Mouse (Mus musculus) limb, embryonic 15.5 days (tissue): Measurements from ENCODE around the gene Pctp. TPM values are rescaled to one million over a fixed set of nuclear protein-coding genes. Genes with fewer than 3 reads are reported as not detected.

ENCODE experiments used
- ATAC-seq: fragments of 200-750 bp; cut with Nextera tagmentation; 2 replicates; pipeline ENCODE4 v1.8.0; 2017; ENCODE audit warnings: low read depth, moderate TSS enrichment; ENCODE audit not compliant: insufficient number of reproducible peaks, low FRiP score, low TSS enrichment
- H3K27ac ChIP-seq: fragments of 300-500 bp; sonication (generic); 2 replicates; pipeline ENCODE4 v1.5.1; 2015; ENCODE audit warnings: moderate library complexity, mild to moderate bottlenecking, inconsistent platforms
- H3K27me3 ChIP-seq: fragments of 300-500 bp; sonication (generic); 2 replicates; pipeline ENCODE4 v1.6.1; 2015; ENCODE audit warnings: inconsistent platforms
- H3K36me3 ChIP-seq: fragments of 300-500 bp; sonication (generic); 2 replicates; pipeline ENCODE4 v1.6.1; 2015; ENCODE audit warnings: inconsistent platforms
- H3K4me1 ChIP-seq: fragments of 300-500 bp; sonication (generic); 2 replicates; pipeline ENCODE4 v1.6.1; 2015; ENCODE audit warnings: inconsistent platforms
- H3K4me2 ChIP-seq: fragments of 300-500 bp; sonication (generic); 2 replicates; pipeline ENCODE4 v1.6.1; 2015; ENCODE audit warnings: mild to moderate bottlenecking, inconsistent platforms
- H3K4me3 ChIP-seq: fragments of 300-500 bp; sonication (generic); 2 replicates; pipeline ENCODE4 v1.5.1; 2015; ENCODE audit warnings: mild to moderate bottlenecking, inconsistent platforms
- H3K9ac ChIP-seq: fragments of 300-500 bp; sonication (generic); 2 replicates; pipeline ENCODE4 v1.6.1; 2015; ENCODE audit warnings: inconsistent platforms
- H3K9me3 ChIP-seq: fragments of 300-500 bp; sonication (generic); 2 replicates; pipeline ENCODE4 v1.6.1; 2016; ENCODE audit warnings: inconsistent platforms
- WGBS: fragments of 180-500 bp; shearing (Covaris S2); methylation state at CpG from one replicate; pipeline ENCODE4 v1.1.7; 2015; 5-methylcytosine and 5-hydroxymethylcytosine counted together
- polyA plus RNA-seq: library from polyadenylated mRNA; unstranded; fragments of >200 nt; fragmentation: Nextera tagmentation; extraction: Ambion mirVana; gene quantifications from 2 replicates; pipeline ENCODE4 v1.2.1, GENCODE M21; 2015

Gene Pctp
- polyA plus RNA-seq, 1 experiment from 2014 or later: 4.7 TPM

GRCm38 (mm10) chr11:90030557-90030956, 27.9 kb upstream of the Pctp start:
- peaks cover 3% of the 10 kb centered on the region; the same call in 1 of the 2 replicates for H3K27me3 ChIP-seq
- peak overlapping the region; percentile 43; the same call in 1 of the 2 replicates for H3K27ac ChIP-seq
- 0% methylated on average over 15 of the region's 15 CpGs for WGBS
- H3K4me2 ChIP-seq: peak overlapping the region; percentile 54
- H3K36me3 ChIP-seq: no peaks in the 10 kb centered on the region
- peak overlapping the region; percentile 44 for H3K4me3 ChIP-seq
- ATAC-seq: no peak
- H3K4me1 ChIP-seq: peaks cover 38% of the 10 kb centered on the region
- H3K9me3 ChIP-seq: no peaks in the 10 kb centered on the region
- H3K9ac ChIP-seq: no peak overlapping the region

GRCm38 (mm10) chr11:90029841-90030398, 27.2 kb upstream of the Pctp start, which contains the start of gene Tmem100:
Gene Tmem100, plus strand, starts transcription at chr11:90030348.
- H3K9me3 ChIP-seq: no peaks in the 10 kb centered on the region

GRCm38 (mm10) chr11:90029354-90029753, 26.7 kb upstream of the Pctp start:
- Histone ChIP-seq H3K4me2 (peak overlapping the region; percentile 54), H3K27ac (peak overlapping the region; percentile 72), H3K9me3 (no peaks in the 10 kb centered on the region), H3K27me3 (peaks cover 3% of the 10 kb centered on the region; the same call in 1 of the 2 replicates), H3K36me3 (no peaks in the 10 kb centered on the region), H3K4me1 (peaks cover 38% of the 10 kb centered on the region), H3K9ac (no peak overlapping the region), H3K4me3 (peak overlapping the region; percentile 44)
- ATAC-seq: no peak
- WGBS: 14% methylated on average over 10 of the region's 10 CpGs

More at GRCm38 (mm10) chr11:90029841-90030398, 27.2 kb upstream of the Pctp start, which contains the start of gene Tmem100:
- ATAC-seq: no peak
- Histone ChIP-seq H3K9ac (0 out of 2 replicates have a peak within 1 kb of the TSS, but pooled peaks have one; percentile 10), H3K4me1 (peaks cover 38% of the 10 kb centered on the region), H3K27ac (peak within 1 kb of the TSS; percentile 72), H3K4me3 (peak within 1 kb of the TSS; percentile 44), H3K4me2 (peak within 1 kb of the TSS; percentile 54), H3K36me3 (no peaks in the 10 kb centered on the region), H3K27me3 (peaks cover 3% of the 10 kb centered on the region; the same call in 1 of the 2 replicates)
- WGBS: 40% methylated on average over 13 of the region's 13 CpGs

GRCm38 (mm10) chr11:90028746-90029145, 26.1 kb upstream of the Pctp start:
- Histone ChIP-seq H3K27ac (peak overlapping the region; percentile 33; the same call in 1 of the 2 replicates), H3K36me3 (no peaks in the 10 kb centered on the region), H3K4me2 (no peak overlapping the region), H3K27me3 (peaks cover 3% of the 10 kb centered on the region; the same call in 1 of the 2 replicates), H3K9ac (no peak overlapping the region), H3K4me1 (peaks cover 38% of the 10 kb centered on the region), H3K4me3 (no peak overlapping the region), H3K9me3 (no peaks in the 10 kb centered on the region)
- 83% methylated on average over 8 of the region's 8 CpGs for WGBS
- no peak for ATAC-seq

- Histone ChIP-seq H3K4me2 (no peak overlapping the region), H3K27ac (0 out of 2 replicates have a peak overlapping the region, but pooled peaks have one; percentile 33), H3K4me3 (no peak overlapping the region), H3K36me3 (no peaks in the 10 kb centered on the region), H3K27me3 (peaks cover 3% of the 10 kb centered on the region; the same call in 1 of the 2 replicates), H3K9me3 (no peaks in the 10 kb centered on the region), H3K4me1 (peaks cover 38% of the 10 kb centered on the region), H3K9ac (no peak overlapping the region)
- ATAC-seq: no peak
- WGBS: 29% methylated on average over 7 of the region's 7 CpGs
These were observed 24.5 kb upstream of the Pctp start for GRCm38 (mm10) chr11:90027216-90027615.

GRCm38 (mm10) chr11:90026802-90027174, 24.1 kb upstream of the Pctp start:
- H3K9ac ChIP-seq: no peak overlapping the region
- H3K36me3 ChIP-seq: no peaks in the 10 kb centered on the region
- no peak for ATAC-seq
- peaks cover 3% of the 10 kb centered on the region; the same call in 1 of the 2 replicates for H3K27me3 ChIP-seq
- H3K4me1 ChIP-seq: peaks cover 38% of the 10 kb centered on the region
- no peak overlapping the region for H3K4me2 ChIP-seq
- no peaks in the 10 kb centered on the region for H3K9me3 ChIP-seq
- no peak overlapping the region for H3K4me3 ChIP-seq
- 45% methylated on average over 5 of the region's 5 CpGs for WGBS
- peak overlapping the region; percentile 57; the same call in 1 of the 2 replicates for H3K27ac ChIP-seq

GRCm38 (mm10) chr11:90025891-90026801, 23.5 kb upstream of the Pctp start:
- no peak for ATAC-seq
- WGBS: 33% methylated on average over 14 of the region's 14 CpGs

GRCm38 (mm10) chr11:90019161-90019560, 16.5 kb upstream of the Pctp start:
- no peaks in the 10 kb centered on the region for H3K36me3 ChIP-seq
- no peak overlapping the region for H3K27ac ChIP-seq
- no peak overlapping the region for H3K9ac ChIP-seq
- no peaks in the 10 kb centered on the region for H3K9me3 ChIP-seq
- 18% methylated on average over 7 of the region's 7 CpGs for WGBS
- no peak for ATAC-seq
- H3K4me3 ChIP-seq: no peak overlapping the region
- no peaks in the 10 kb centered on the region for H3K4me1 ChIP-seq
- H3K27me3 ChIP-seq: peaks cover 4% of the 10 kb centered on the region; the same call in 1 of the 2 replicates
- no peak overlapping the region for H3K4me2 ChIP-seq

More at GRCm38 (mm10) chr11:90025891-90026801, 23.5 kb upstream of the Pctp start:
- Histone ChIP-seq H3K4me1 (peaks cover 31% of the 10 kb centered on the region), H3K9me3 (no peaks in the 10 kb centered on the region), H3K27ac (peak overlapping the region; percentile 57), H3K9ac (no peak overlapping the region), H3K27me3 (no peaks in the 10 kb centered on the region), H3K4me2 (no peak overlapping the region), H3K36me3 (no peaks in the 10 kb centered on the region), H3K4me3 (no peak overlapping the region)

GRCm38 (mm10) chr11:90015281-90015680, 12.6 kb upstream of the Pctp start:
- peaks cover 4% of the 10 kb centered on the region; the same call in 1 of the 2 replicates for H3K27me3 ChIP-seq

GRCm38 (mm10) chr11:90013657-90014056, 11.0 kb upstream of the Pctp start:
- Histone ChIP-seq H3K4me1 (no peaks in the 10 kb centered on the region), H3K36me3 (no peaks in the 10 kb centered on the region), H3K4me3 (no peak overlapping the region), H3K4me2 (no peak overlapping the region), H3K27ac (no peak overlapping the region), H3K9me3 (no peaks in the 10 kb centered on the region), H3K27me3 (peaks cover 2% of the 10 kb centered on the region; the same call in 1 of the 2 replicates), H3K9ac (no peak overlapping the region)
- no peak for ATAC-seq
- WGBS: 77% methylated on average over 6 of the region's 6 CpGs

More at GRCm38 (mm10) chr11:90015281-90015680, 12.6 kb upstream of the Pctp start:
- Histone ChIP-seq H3K4me1 (no peaks in the 10 kb centered on the region), H3K9ac (no peak overlapping the region), H3K27ac (no peak overlapping the region), H3K9me3 (no peaks in the 10 kb centered on the region), H3K4me3 (no peak overlapping the region), H3K4me2 (no peak overlapping the region), H3K36me3 (no peaks in the 10 kb centered on the region)
- WGBS: 27% methylated on average over 7 of the region's 7 CpGs
- no peak for ATAC-seq

- ATAC-seq: no peak
- no peak overlapping the region for H3K4me2 ChIP-seq
- no peaks in the 10 kb centered on the region for H3K27me3 ChIP-seq
- H3K27ac ChIP-seq: no peak overlapping the region
- no peaks in the 10 kb centered on the region for H3K36me3 ChIP-seq
- H3K4me1 ChIP-seq: no peaks in the 10 kb centered on the region
- 12% methylated on average over 7 of the region's 7 CpGs for WGBS
- no peaks in the 10 kb centered on the region for H3K9me3 ChIP-seq
- no peak overlapping the region for H3K9ac ChIP-seq
- no peak overlapping the region for H3K4me3 ChIP-seq
These were observed 5.3 kb upstream of the Pctp start for GRCm38 (mm10) chr11:90007791-90008531.
